Mouse (Mus musculus): ENCODE data around the gene Mtus2.
"Not testable (repeated sequence)": the region's sequence is repeated elsewhere in the genome, so short reads cannot be mapped to it uniquely, and the experiment has no call there.

Gene Mtus2

GRCm38 (mm10) chr5:148280321-148280720 lies 323.2 kb downstream of the Mtus2 start:
- no peak for DNase-seq (ENCODE audit: low read depth, low spot score)

GRCm38 (mm10) chr5:148282093-148282492 lies 325.0 kb downstream of the Mtus2 start:
- DNase-seq (ENCODE audit: low read depth, low spot score), result no peak

- no peak for DNase-seq (ENCODE audit: low read depth, low spot score)
Observed at GRCm38 (mm10) chr5:148282631-148283030, 325.5 kb downstream of the Mtus2 start.

- DNase-seq (ENCODE audit: low read depth, low spot score), result no peak
Observed at GRCm38 (mm10) chr5:148283177-148283576, 326.1 kb downstream of the Mtus2 start.

GRCm38 (mm10) chr5:148283584-148283983 lies 326.5 kb downstream of the Mtus2 start:
- no peak for DNase-seq (ENCODE audit: low read depth, low spot score)

GRCm38 (mm10) chr5:148287529-148287928 lies 330.4 kb downstream of the Mtus2 start:
- no peak for DNase-seq (ENCODE audit: low read depth, low spot score)

GRCm38 (mm10) chr5:148288804-148289203 lies 331.7 kb downstream of the Mtus2 start:
- no peak for DNase-seq (ENCODE audit: low read depth, low spot score)

GRCm38 (mm10) chr5:148289951-148290350 lies 332.8 kb downstream of the Mtus2 start:
- no peak for DNase-seq (ENCODE audit: low read depth, low spot score)

GRCm38 (mm10) chr5:148292862-148293261 lies 335.7 kb downstream of the Mtus2 start:
- no peak for DNase-seq (ENCODE audit: low read depth, low spot score)

GRCm38 (mm10) chr5:148293346-148293745 lies 336.2 kb downstream of the Mtus2 start:
- DNase-seq (ENCODE audit: low read depth, low spot score), result no peak

GRCm38 (mm10) chr5:148302968-148303367 lies 345.8 kb downstream of the Mtus2 start:
- no peak for DNase-seq (ENCODE audit: low read depth, low spot score)

GRCm38 (mm10) chr5:148304112-148304511 lies 347.0 kb downstream of the Mtus2 start:
- DNase-seq (ENCODE audit: low read depth, low spot score), result no peak

GRCm38 (mm10) chr5:148310790-148311189 lies 353.7 kb downstream of the Mtus2 start:
- DNase-seq (ENCODE audit: low read depth, low spot score), result peak; percentile 40

- no peak for DNase-seq (ENCODE audit: low read depth, low spot score)
Observed at GRCm38 (mm10) chr5:148312443-148312842, 355.3 kb downstream of the Mtus2 start.

- no peak for DNase-seq (ENCODE audit: low read depth, low spot score)
Observed at GRCm38 (mm10) chr5:148314931-148315330, 357.8 kb downstream of the Mtus2 start.

GRCm38 (mm10) chr5:148325317-148325885 lies 368.3 kb downstream of the Mtus2 start:
- DNase-seq (ENCODE audit: low read depth, low spot score), result peak; percentile 34

- not testable (repeated sequence) for DNase-seq (ENCODE audit: low read depth, low spot score)
Observed at GRCm38 (mm10) chr5:148326295-148326694, 369.2 kb downstream of the Mtus2 start.

- DNase-seq (ENCODE audit: low read depth, low spot score), result no peak
Observed at GRCm38 (mm10) chr5:148328982-148329381, 371.9 kb downstream of the Mtus2 start.

GRCm38 (mm10) chr5:148331229-148331776 lies 374.2 kb downstream of the Mtus2 start:
- no peak for DNase-seq (ENCODE audit: low read depth, low spot score)

GRCm38 (mm10) chr5:148331926-148332621 lies 375.0 kb downstream of the Mtus2 start:
- DNase-seq (ENCODE audit: low read depth, low spot score), result no peak

GRCm38 (mm10) chr5:148332622-148332974 lies 375.5 kb downstream of the Mtus2 start:
- DNase-seq (ENCODE audit: low read depth, low spot score), result peak; percentile 48

GRCm38 (mm10) chr5:148339126-148339525 lies 382.0 kb downstream of the Mtus2 start:
- no peak for DNase-seq (ENCODE audit: low read depth, low spot score)

GRCm38 (mm10) chr5:148342061-148342741 lies 385.1 kb downstream of the Mtus2 start:
- no peak for DNase-seq (ENCODE audit: low read depth, low spot score)

Data from skeletal muscle tissue, adult 2 months (tissue).